ENCODE assay signal across 8 mouse cellular contexts in the genomic region with DNA sequence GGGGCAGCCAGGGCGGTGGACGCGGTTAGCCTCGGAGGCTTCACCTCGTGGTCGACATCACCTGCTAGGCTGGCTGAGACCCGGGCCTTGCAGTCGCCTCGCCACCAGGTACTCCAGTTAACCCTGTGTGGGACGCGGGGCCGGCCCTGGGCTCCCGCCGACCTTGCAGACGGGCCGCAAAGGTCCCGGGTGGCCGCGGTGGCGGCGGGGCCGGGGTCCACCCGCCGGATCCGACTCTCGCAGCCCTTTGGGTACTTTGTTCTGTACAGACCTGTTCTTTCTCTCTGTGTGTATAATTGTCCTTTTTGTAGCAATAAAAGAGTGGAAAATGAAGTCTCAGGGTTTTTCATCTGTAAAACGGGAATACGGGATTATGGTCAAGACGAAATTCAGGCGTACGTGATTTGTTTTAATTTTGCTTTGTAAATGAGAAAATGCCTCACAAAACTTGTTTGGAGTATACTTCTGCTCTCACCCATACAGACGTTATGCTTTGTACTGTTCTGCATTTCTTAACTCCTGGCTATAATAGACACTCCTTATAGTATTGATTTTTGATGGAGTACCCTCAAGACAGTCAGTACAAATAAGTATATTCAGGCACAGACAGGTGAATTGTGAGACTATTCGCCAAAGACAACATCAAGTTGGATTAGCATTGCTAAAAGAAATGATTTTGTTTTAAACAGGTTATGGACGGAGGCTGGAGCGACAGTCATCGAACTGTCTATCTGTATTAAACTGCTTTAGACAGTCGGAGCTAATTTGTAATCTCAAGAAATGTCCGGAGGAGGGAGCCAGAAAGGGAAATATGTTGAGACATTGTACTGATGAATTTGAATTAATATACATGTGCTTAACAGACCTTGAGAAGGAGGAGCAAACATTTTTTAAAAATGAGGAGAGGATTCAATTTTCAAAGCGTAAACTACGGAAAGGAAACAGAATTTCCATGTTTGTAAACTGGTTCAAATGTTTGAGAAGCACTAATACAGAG. TPM values are rescaled to one million over a fixed set of nuclear protein-coding genes. Genes with fewer than 3 reads are reported as not detected.
DNase-seq lines count a peak whose midpoint lies in the region; ATAC-seq and TF ChIP-seq lines count a peak whose summit lies in the region.

No protein-coding gene starts in this region.

- H3K9ac ChIP-seq in heart, adult 2 months (ENCODE audit: low read depth, low read length), result peak overlapping the region; percentile 98
- peak overlapping the region; percentile 93 for H3K9ac ChIP-seq in embryonic facial prominence, embryonic 11.5 days (replicated peaks; ENCODE audit: low read length)

- H3K79me2 ChIP-seq in heart, adult 2 months (replicated peaks; ENCODE audit: control insufficient read depth, insufficient read depth, low read length), result no peaks in the 10 kb centered on the region; the same call in 1 of the 2 replicates

- peaks cover 2% of the 10 kb centered on the region; the same call in 1 of the 2 replicates for H3K36me3 ChIP-seq in heart, adult 2 months (ENCODE audit: control insufficient read depth, insufficient read depth, low read length)
- H3K36me3 ChIP-seq in E14TG2a.4 (ENCODE audit: insufficient read depth, low read length), result peaks cover 44% of the 10 kb centered on the region
- H3K36me3 ChIP-seq in embryonic facial prominence, embryonic 11.5 days (replicated peaks; ENCODE audit: control insufficient read depth, insufficient read depth, low read depth, low read length), result no peaks in the 10 kb centered on the region

- peaks cover 7% of the 10 kb centered on the region; the same call in 1 of the 2 replicates for H3K9me3 ChIP-seq in E14TG2a.4 (ENCODE audit: low read length)
- no peaks in the 10 kb centered on the region for H3K9me3 ChIP-seq in embryonic facial prominence, embryonic 11.5 days (replicated peaks; ENCODE audit: control insufficient read depth, low read length)

- no peak; the same call in 1 of the 2 replicates for TF ChIP-seq POLR2A in heart, adult 2 months (IDR thresholded peaks at IDR 0.05; ENCODE audit: insufficient read depth, low read depth, low read length)

- no peak for DNase-seq in heart, adult 2 months
- no peak for DNase-seq in heart, postnatal 4 days
- DNase-seq in embryonic facial prominence, embryonic 11.5 days (ENCODE audit: low spot score), result peak; percentile 49
- peak; percentile 22 for DNase-seq in hindlimb bud, embryonic 11.5 days (ENCODE audit: extremely low spot score, low read depth, low spot score)
- peak; percentile 21 for DNase-seq in lung, postnatal 36 days
- DNase-seq in urinary bladder, postnatal 4 days (ENCODE audit: low spot score in 2 of 2), result no peak
- no peak for DNase-seq in adrenal gland, postnatal 25 days

- intact Hi-C loops in heart, adult 2 months (cut with DNase I), result loop anchor here (2.0 to 10.0 kb wide), 4 partner anchors 202 to 740 kb away; a partner anchor contains a TSS

- no peak for TF ChIP-seq EP300 in heart, adult 2 months (IDR thresholded peaks at IDR 0.05; ENCODE audit: insufficient read depth, low read depth, low read length)

- H3K4me3 ChIP-seq in heart, adult 2 months, result peak overlapping the region; percentile 96
- H3K4me3 ChIP-seq in E14TG2a.4 (replicated peaks; ENCODE audit: low read length), result peak overlapping the region; percentile 98
- H3K4me3 ChIP-seq in embryonic facial prominence, embryonic 11.5 days (ENCODE audit: low read depth, low read length), result peak overlapping the region; percentile 82

- no peaks in the 10 kb centered on the region; the same call in 1 of the 2 replicates for H3K4me1 ChIP-seq in heart, adult 2 months (ENCODE audit: control insufficient read depth, insufficient read depth, low read length)
- peaks cover 52% of the 10 kb centered on the region for H3K4me1 ChIP-seq in E14TG2a.4 (replicated peaks; ENCODE audit: low read depth, low read length)
- no peaks in the 10 kb centered on the region for H3K4me1 ChIP-seq in embryonic facial prominence, embryonic 11.5 days (ENCODE audit: control insufficient read depth, insufficient read depth, low read length)

- TF ChIP-seq CTCF in heart, adult 2 months (IDR thresholded peaks at IDR 0.05), result peak; percentile 29; the same call in 1 of the 2 replicates
- TF ChIP-seq CTCF in E14TG2a.4 (conservative IDR thresholded peaks at IDR 0.05; ENCODE audit: low read length), result no peak

- H3K27ac ChIP-seq in heart, adult 2 months, result peak overlapping the region; percentile 79
- 0 out of 2 replicates have a peak overlapping the region, but pooled peaks have one; percentile 28 for H3K27ac ChIP-seq in embryonic facial prominence, embryonic 11.5 days (replicated peaks; ENCODE audit: low read depth, low read length)

- H3K4me2 ChIP-seq in embryonic facial prominence, embryonic 11.5 days (ENCODE audit: low read depth, low read length), result peak overlapping the region; percentile 66

- ATAC-seq in embryonic facial prominence, embryonic 11.5 days (replicated peaks; ENCODE audit: insufficient number of reproducible peaks, low FRiP score, low TSS enrichment, low read depth), result no peak

- WGBS in heart, adult 2 months, result 2% methylated on average over 40 of the region's 40 CpGs
- WGBS in embryonic facial prominence, embryonic 11.5 days, result under 1% methylated on average over 40 of the region's 40 CpGs

- H3K27me3 ChIP-seq in heart, adult 2 months (ENCODE audit: control insufficient read depth, insufficient read depth, low read length), result no peaks in the 10 kb centered on the region
- no peaks in the 10 kb centered on the region for H3K27me3 ChIP-seq in E14TG2a.4 (ENCODE audit: insufficient read depth, low read length)
- no peaks in the 10 kb centered on the region for H3K27me3 ChIP-seq in embryonic facial prominence, embryonic 11.5 days (ENCODE audit: control insufficient read depth, insufficient read depth, low read length)

RNA-seq across cellular contexts. Expression of a gene that starts 0.6 kb away (rescaled TPM):
- 1 to 10 TPM; 8.3 to 8.6 TPM for total RNA-seq in heart, adult 2 months (2021)
- polyA plus RNA-seq in heart, adult 2 months (2012; rRNA removed), result 2.5 and 5.6 TPM in 2 replicates
- total RNA-seq in heart, postnatal 4 days (2021), result 10 to 100 TPM; 10.9 to 13.9 TPM
- 8.5 and 9.1 TPM in 2 replicates for polyA plus RNA-seq in embryonic facial prominence, embryonic 11.5 days (2014; fragmentation: Nextera tagmentation; extraction: Ambion mirVana)
- total RNA-seq in adrenal gland, postnatal 25 days (2021), result 13.1 and 15.1 TPM in 2 replicates

RNA-seq across cellular contexts. Expression of a gene that starts 0.7 kb away (rescaled TPM):
- total RNA-seq in heart, adult 2 months (2021), result under 1 TPM; 0.77 to 0.94 TPM
- polyA plus RNA-seq in heart, adult 2 months (2012; rRNA removed), result 0.53 and 0.56 TPM in 2 replicates
- total RNA-seq in heart, postnatal 4 days (2021), result 10 to 100 TPM; 23.1 to 26.6 TPM
- polyA plus RNA-seq in embryonic facial prominence, embryonic 11.5 days (2014; fragmentation: Nextera tagmentation; extraction: Ambion mirVana), result 84.4 and 97.8 TPM in 2 replicates
- 9.8 and 10.5 TPM in 2 replicates for total RNA-seq in adrenal gland, postnatal 25 days (2021)

RNA-seq across cellular contexts. Expression of a gene that starts 55.3 kb away (rescaled TPM):
- total RNA-seq in heart, adult 2 months (2021), result 1 to 10 TPM; 3.6 to 4.7 TPM
- 1.7 and 3.3 TPM in 2 replicates for polyA plus RNA-seq in heart, adult 2 months (2012; rRNA removed)
- total RNA-seq in heart, postnatal 4 days (2021), result 1 to 10 TPM; 8.1 to 8.3 TPM
- polyA plus RNA-seq in embryonic facial prominence, embryonic 11.5 days (2014; fragmentation: Nextera tagmentation; extraction: Ambion mirVana), result 12.1 and 12.5 TPM in 2 replicates
- total RNA-seq in adrenal gland, postnatal 25 days (2021), result 3.2 and 3.9 TPM in 2 replicates

Comparison
In these comparisons a context has a peak if more than half of its experiments do, and no peak if none do; other contexts are left out.
1. DNase-seq: peak in embryonic facial prominence, embryonic 11.5 days (single experiment), hindlimb bud, embryonic 11.5 days (single experiment) and lung, postnatal 36 days (single experiment); none in heart, adult 2 months (0 of 2), heart, postnatal 4 days (single experiment), urinary bladder, postnatal 4 days (0 of 2) and adrenal gland, postnatal 25 days (single experiment).
2. Peak in every context shown above with its lines, with median percentiles within 50 percentile points of each other: H3K4me3 ChIP-seq.